Mouse (Mus musculus) limb, embryonic 14.5 days (tissue): ENCODE results near the gene Gm21972. TPM values are rescaled to one million over a fixed set of nuclear protein-coding genes. Genes with fewer than 3 reads are reported as not detected.

Experiments
- ATAC-seq: fragments of 200-750 bp; cut with Nextera tagmentation; 2 replicates; pipeline ENCODE4 v1.8.0; 2017; ENCODE audit warnings: low read depth, moderate number of reproducible peaks, moderate TSS enrichment; ENCODE audit not compliant: low FRiP score
- DNase-seq: peaks from one replicate; pipeline ENCODE4 v3.0.0-alpha.2; 2015; ENCODE audit warnings: low spot score
- H3K27ac ChIP-seq: fragments of 300-500 bp; sonication (generic); replicated peaks from 2 replicates; pipeline ENCODE4 v1.5.1; 2014; ENCODE audit warnings: low read depth, mild to moderate bottlenecking, low read length, moderate library complexity, mixed read lengths
- H3K27me3 ChIP-seq: fragments of 300-500 bp; sonication (generic); 2 replicates; pipeline ENCODE4 v1.6.1; 2014; ENCODE audit warnings: low read length, mixed read lengths; ENCODE audit not compliant: control insufficient read depth, insufficient read depth
- H3K36me3 ChIP-seq: fragments of 300-500 bp; sonication (generic); 2 replicates; pipeline ENCODE4 v1.6.1; 2014; ENCODE audit warnings: mild to moderate bottlenecking, low read length, moderate library complexity, mixed read lengths; ENCODE audit not compliant: control insufficient read depth, insufficient read depth
- H3K4me1 ChIP-seq: fragments of 300-500 bp; sonication (generic); 2 replicates; pipeline ENCODE4 v1.6.1; 2014; ENCODE audit warnings: antibody characterized with exemption, low read length, mixed read lengths; ENCODE audit not compliant: control insufficient read depth, insufficient read depth
- H3K4me2 ChIP-seq: fragments of 300-500 bp; sonication (generic); replicated peaks from 2 replicates; pipeline ENCODE4 v1.6.1; 2014; ENCODE audit warnings: low read depth, mild to moderate bottlenecking, low read length, moderate library complexity; ENCODE audit not compliant: severe bottlenecking
- H3K4me3 ChIP-seq: fragments of 300-500 bp; sonication (generic); replicated peaks from 2 replicates; pipeline ENCODE4 v1.5.1; 2014; ENCODE audit warnings: low read length
- H3K9ac ChIP-seq: fragments of 300-500 bp; sonication (generic); 2 replicates; pipeline ENCODE4 v1.6.1; 2014; ENCODE audit warnings: mild to moderate bottlenecking, low read depth, low read length, moderate library complexity; ENCODE audit not compliant: severe bottlenecking
- H3K9me3 ChIP-seq: fragments of 300-500 bp; sonication (generic); 2 replicates; pipeline ENCODE4 v1.6.1; 2016; ENCODE audit warnings: low read length; ENCODE audit not compliant: control insufficient read depth
- POLR2A ChIP-seq: fragments of 200-500 bp; IDR thresholded peaks from 2 replicates; pipeline ENCODE4 v1.8.0; 2012; ENCODE audit warnings: inconsistent platforms, mild to moderate bottlenecking, moderate library complexity, borderline replicate concordance; ENCODE audit not compliant: insufficient read depth, insufficient read length; ENCODE audit errors: extremely low read depth
- WGBS: fragments of 180-500 bp; shearing (Covaris S2); extraction: QIAGEN DNeasy Blood & Tissue Kit; methylation state at CpG from one replicate; pipeline ENCODE4 v1.1.7; 2014; 5-methylcytosine and 5-hydroxymethylcytosine counted together
- polyA plus RNA-seq, 2 experiments: library from polyadenylated mRNA; depleted of rRNA in 1 of 2; stranded (reverse) in 1 of 2; unstranded in 1 of 2; fragments of >200 nt; fragmentation: Nextera tagmentation in 1 of 2; extraction: Ambion mirVana in 1 of 2; gene quantifications; 2 replicates each; pipeline versions ENCODE4 v1.2.1 to v1.2.3; 2012 to 2014

Gene Gm21972
- polyA plus RNA-seq, 2 experiments = 0.47 to 0.89 TPM

GRCm38 (mm10) chr1:86126036-86126435, 7.4 kb upstream of the Gm21972 start:
- DNase-seq (no peak), ATAC-seq (no peak)
- TF ChIP-seq POLR2A = no peak
- H3K9me3 ChIP-seq = no peaks in the 10 kb centered on the region
- WGBS = 97% methylated on average over 2 of the region's 2 CpGs
- no peaks in the 10 kb centered on the region for H3K27me3 ChIP-seq
- H3K4me1 ChIP-seq = no peaks in the 10 kb centered on the region
- H3K9ac ChIP-seq = no peak overlapping the region
- no peak overlapping the region for H3K4me2 ChIP-seq
- peaks cover 72% of the 10 kb centered on the region for H3K36me3 ChIP-seq
- H3K4me3 ChIP-seq = no peak overlapping the region
- no peak overlapping the region for H3K27ac ChIP-seq

GRCm38 (mm10) chr1:86135315-86135714, 1.9 kb downstream of the Gm21972 start:
- Histone ChIP-seq H3K9ac (no peak overlapping the region), H3K27ac (no peak overlapping the region), H3K4me1 (no peaks in the 10 kb centered on the region), H3K4me2 (no peak overlapping the region), H3K4me3 (no peak overlapping the region), H3K9me3 (no peaks in the 10 kb centered on the region), H3K27me3 (no peaks in the 10 kb centered on the region), H3K36me3 (peaks cover 83% of the 10 kb centered on the region)
- no peak for TF ChIP-seq POLR2A
- ATAC-seq (no peak), DNase-seq (no peak)
- 84% methylated on average over 6 of the region's 6 CpGs for WGBS

GRCm38 (mm10) chr1:86141081-86141480, 7.6 kb downstream of the Gm21972 start:
- H3K4me1 ChIP-seq = no peaks in the 10 kb centered on the region
- H3K27me3 ChIP-seq = no peaks in the 10 kb centered on the region
- ATAC-seq (no peak), DNase-seq (no peak)
- WGBS = 88% methylated on average over 3 of the region's 3 CpGs
- H3K27ac ChIP-seq = no peak overlapping the region
- H3K9ac ChIP-seq = no peak overlapping the region
- no peak for TF ChIP-seq POLR2A
- H3K36me3 ChIP-seq = peaks cover 47% of the 10 kb centered on the region
- H3K9me3 ChIP-seq = no peaks in the 10 kb centered on the region
- H3K4me3 ChIP-seq = no peak overlapping the region
- no peak overlapping the region for H3K4me2 ChIP-seq

GRCm38 (mm10) chr1:86143165-86143564, 9.7 kb downstream of the Gm21972 start:
- no peak for DNase-seq
- H3K27me3 ChIP-seq = no peaks in the 10 kb centered on the region
- peaks cover 28% of the 10 kb centered on the region for H3K36me3 ChIP-seq
- H3K27ac ChIP-seq = no peak overlapping the region
- 81% methylated on average over 4 of the region's 4 CpGs for WGBS
- H3K4me1 ChIP-seq = no peaks in the 10 kb centered on the region
- no peak overlapping the region for H3K4me2 ChIP-seq
- ATAC-seq = no peak
- no peaks in the 10 kb centered on the region for H3K9me3 ChIP-seq
- no peak overlapping the region for H3K4me3 ChIP-seq
- no peak overlapping the region for H3K9ac ChIP-seq
- no peak for TF ChIP-seq POLR2A

- H3K4me1 ChIP-seq = no peaks in the 10 kb centered on the region
Observed at GRCm38 (mm10) chr1:86144001-86144944, 10.8 kb downstream of the Gm21972 start.

More at GRCm38 (mm10) chr1:86144001-86144944, 10.8 kb downstream of the Gm21972 start:
- H3K4me3 ChIP-seq = no peak overlapping the region
- no peak overlapping the region for H3K27ac ChIP-seq
- WGBS = 76% methylated on average over 21 of the region's 21 CpGs
- no peak overlapping the region for H3K4me2 ChIP-seq
- DNase-seq (no peak), ATAC-seq (no peak)
- no peak for TF ChIP-seq POLR2A
- H3K27me3 ChIP-seq = no peaks in the 10 kb centered on the region
- peaks cover 16% of the 10 kb centered on the region for H3K36me3 ChIP-seq
- no peaks in the 10 kb centered on the region for H3K9me3 ChIP-seq
- H3K9ac ChIP-seq = no peak overlapping the region
